Mouse (Mus musculus): ENCODE data around the gene Plb1.

DNA sequence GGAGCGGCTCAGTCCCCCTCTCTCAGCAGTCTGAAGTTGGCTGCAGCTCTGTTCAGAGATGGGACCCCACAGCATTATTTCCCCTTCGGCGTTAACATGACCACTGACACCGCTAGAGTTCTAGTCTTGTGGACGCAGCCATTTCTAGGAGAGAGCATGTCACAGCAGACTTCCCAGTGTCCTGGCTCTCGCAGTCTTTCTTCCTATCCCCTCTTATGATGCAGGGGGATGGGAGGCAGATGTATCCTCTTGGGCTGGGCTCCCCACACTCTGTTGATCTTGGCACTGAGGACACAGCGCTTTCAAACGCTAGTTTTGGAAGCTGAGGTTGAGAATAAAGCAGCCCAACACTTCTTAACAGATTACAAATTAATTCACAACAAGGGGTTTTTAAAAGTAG, 24.0 kb upstream of the Plb1 start:
- TF ChIP-seq CTCF (IDR thresholded peaks at IDR 0.05; ENCODE audit: borderline replicate concordance, extremely low read depth, insufficient read depth, insufficient read length) (no peak), POLR2A (IDR thresholded peaks at IDR 0.05; ENCODE audit: borderline replicate concordance, extremely low read depth, insufficient read depth, insufficient read length, poor library complexity, severe bottlenecking) (no peak)

Data from brain, embryonic 14.5 days (tissue).